Comparison of ENCODE assay signal across 28 mouse cellular contexts in the genomic region with DNA sequence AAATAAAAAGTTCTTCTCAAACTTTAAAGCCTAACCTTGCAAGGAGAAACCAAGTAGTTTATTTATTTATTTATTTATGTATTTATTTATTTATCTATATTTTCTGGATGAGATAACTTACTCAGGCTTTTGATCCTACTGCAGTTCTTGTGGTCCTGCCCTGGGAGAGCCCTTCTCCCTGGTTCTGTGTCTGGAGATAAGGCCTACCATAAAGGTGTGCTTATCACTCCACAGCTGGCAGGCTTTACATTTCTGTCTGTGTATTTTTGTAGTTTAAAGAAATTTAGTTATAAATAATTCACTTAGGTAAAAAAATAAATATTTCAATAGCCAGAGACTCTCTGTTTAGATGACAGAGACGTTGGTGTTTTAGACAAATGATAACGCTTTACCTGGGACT.
DNase-seq lines count a peak whose midpoint lies in the region; ATAC-seq and TF ChIP-seq lines count a peak whose summit lies in the region.
"Had no signal": no experiment of that assay in that cellular context is flagged by ENCODE, and none has a peak within 500 bp of the region (broad histone marks: within the 10 kb centered on the region; RNA-seq: fewer than 3 reads in every experiment).

No protein-coding gene starts in this region.

- peak; percentile 63 to 71 for TF ChIP-seq EP300 in MEL (IDR thresholded peaks at IDR 0.05; ENCODE audit: low read depth in 1 of 2, low read length in 2 of 2)

- no peak overlapping the region for H3K9ac ChIP-seq in MEL (ENCODE audit: control insufficient read depth, low read depth, low read length, poor library complexity, severe bottlenecking)
- no peak overlapping the region for H3K9ac ChIP-seq in liver, embryonic 13.5 days
- no peak overlapping the region for H3K9ac ChIP-seq in liver, embryonic 16.5 days (ENCODE audit: low read depth, low read length)
- no peak overlapping the region for H3K9ac ChIP-seq in intestine, embryonic 16.5 days (ENCODE audit: low read depth, low read length)
- H3K9ac ChIP-seq: embryonic facial prominence, embryonic 12.5 days; embryonic facial prominence, embryonic 15.5 days; forebrain, postnatal 0 days; heart, embryonic 12.5 days; heart, embryonic 15.5 days; hindbrain, embryonic 13.5 days had no signal

- no peak overlapping the region for H3K4me2 ChIP-seq in liver, embryonic 13.5 days
- no peak overlapping the region for H3K4me2 ChIP-seq in liver, embryonic 16.5 days (ENCODE audit: low read depth, low read length)
- H3K4me2 ChIP-seq in intestine, embryonic 16.5 days (ENCODE audit: low read depth, low read length), result no peak overlapping the region
- H3K4me2 ChIP-seq: embryonic facial prominence, embryonic 12.5 days; embryonic facial prominence, embryonic 15.5 days; heart, embryonic 12.5 days; heart, embryonic 15.5 days; hindbrain, embryonic 13.5 days had no signal

- DNase-seq in G1E (ENCODE audit: low spot score) (no peak), MEL (ENCODE audit: low read depth, low spot score) (peak; percentile 41)
- DNase-seq in liver, embryonic 13.5 days, result no peak
- DNase-seq in urinary bladder, postnatal 36 days (ENCODE audit: low spot score in 2 of 2), result no peak
- DNase-seq in left cerebral cortex, adult 9 months (ENCODE audit: low spot score in 2 of 2), result no peak
- DNase-seq: adrenal gland, postnatal 10 days; adrenal gland, postnatal 36 days; cerebellum, adult 11 months; cerebellum, adult 2 months; cerebellum, adult 9-11 months; cerebellum, postnatal 25 days; forebrain, postnatal 0 days; gastrocnemius, postnatal 25 days; heart, adult 18-20 months; heart, postnatal 10 days; heart, postnatal 36 days had no signal

- no peaks in the 10 kb centered on the region for H3K4me1 ChIP-seq in G1E (ENCODE audit: insufficient read depth, low read depth, low read length)
- no peaks in the 10 kb centered on the region; a peak in 1 of 4 replicates for H3K4me1 ChIP-seq in MEL (ENCODE audit: control insufficient read depth in 1 of 2, insufficient read depth in 2 of 2, low read length in 2 of 2)
- H3K4me1 ChIP-seq in liver, embryonic 13.5 days (replicated peaks), result no peaks in the 10 kb centered on the region
- no peaks in the 10 kb centered on the region for H3K4me1 ChIP-seq in liver, embryonic 16.5 days (ENCODE audit: control insufficient read depth, low read depth, low read length)
- H3K4me1 ChIP-seq in intestine, embryonic 16.5 days (ENCODE audit: control insufficient read depth, insufficient read depth, low read length), result no peaks in the 10 kb centered on the region
- H3K4me1 ChIP-seq: embryonic facial prominence, embryonic 15.5 days; heart, embryonic 12.5 days; heart, embryonic 15.5 days had no signal

- TF ChIP-seq CTCF in G1E (IDR thresholded peaks at IDR 0.05; ENCODE audit: low read depth, low read length) (no peak), MEL (IDR thresholded peaks at IDR 0.05 in 2 of 3, conservative IDR thresholded peaks at IDR 0.05 in 1 of 3; ENCODE audit: control insufficient read depth in 1 of 3, insufficient read depth in 1 of 3, low read depth in 2 of 3, low read length in 3 of 3, poor library complexity in 1 of 3, severe bottlenecking in 1 of 3) (no peak)

- TF ChIP-seq POLR2A in MEL (IDR thresholded peaks at IDR 0.05; ENCODE audit: control insufficient read depth in 1 of 2, insufficient read depth in 1 of 2, low read depth in 1 of 2, low read length in 2 of 2, poor library complexity in 1 of 2), result no peak

- peaks cover 5% of the 10 kb centered on the region for H3K9me3 ChIP-seq in G1E (replicated peaks)
- H3K9me3 ChIP-seq in MEL (replicated peaks; ENCODE audit: insufficient read depth, low read length), result no peaks in the 10 kb centered on the region
- H3K9me3 ChIP-seq in liver, embryonic 13.5 days (replicated peaks), result no peaks in the 10 kb centered on the region
- no peaks in the 10 kb centered on the region for H3K9me3 ChIP-seq in liver, embryonic 16.5 days (replicated peaks; ENCODE audit: control insufficient read depth, low read length)
- no peaks in the 10 kb centered on the region for H3K9me3 ChIP-seq in intestine, embryonic 16.5 days (ENCODE audit: control insufficient read depth, low read length)
- H3K9me3 ChIP-seq: embryonic facial prominence, embryonic 12.5 days; embryonic facial prominence, embryonic 15.5 days; heart, embryonic 12.5 days; heart, embryonic 15.5 days; hindbrain, embryonic 10.5 days; hindbrain, embryonic 13.5 days had no signal

- H3K27ac ChIP-seq in MEL (ENCODE audit: control insufficient read depth, low read depth, low read length), result no peak overlapping the region
- no peak overlapping the region for H3K27ac ChIP-seq in liver, embryonic 13.5 days
- no peak overlapping the region for H3K27ac ChIP-seq in liver, embryonic 16.5 days (ENCODE audit: low read length)
- no peak overlapping the region for H3K27ac ChIP-seq in intestine, embryonic 16.5 days (ENCODE audit: low read length)
- H3K27ac ChIP-seq: embryonic facial prominence, embryonic 12.5 days; embryonic facial prominence, embryonic 15.5 days; heart, embryonic 15.5 days; hindbrain, embryonic 10.5 days; hindbrain, embryonic 13.5 days had no signal

- H3K27me3 ChIP-seq in G1E (ENCODE audit: insufficient read depth, low read length) (no peaks in the 10 kb centered on the region), MEL (ENCODE audit: control insufficient read depth in 1 of 2, insufficient read depth in 2 of 2, low read length in 2 of 2) (no peaks in the 10 kb centered on the region)
- H3K27me3 ChIP-seq in liver, embryonic 13.5 days, result no peaks in the 10 kb centered on the region
- no peaks in the 10 kb centered on the region for H3K27me3 ChIP-seq in liver, embryonic 16.5 days (ENCODE audit: control insufficient read depth, insufficient read depth, low read depth, low read length)
- no peaks in the 10 kb centered on the region for H3K27me3 ChIP-seq in intestine, embryonic 16.5 days (replicated peaks; ENCODE audit: control insufficient read depth, insufficient read depth, low read length)
- H3K27me3 ChIP-seq: embryonic facial prominence, embryonic 12.5 days; embryonic facial prominence, embryonic 15.5 days; heart, embryonic 12.5 days; heart, embryonic 15.5 days; hindbrain, embryonic 13.5 days had no signal

- H3K36me3 ChIP-seq in G1E (replicated peaks), result no peaks in the 10 kb centered on the region
- peaks cover 0 to 6% of the 10 kb centered on the region in 2 experiments; a peak in 1 of 4 replicates for H3K36me3 ChIP-seq in MEL (ENCODE audit: control insufficient read depth in 1 of 2, insufficient read depth in 2 of 2, low read length in 2 of 2)
- H3K36me3 ChIP-seq in liver, embryonic 13.5 days, result no peaks in the 10 kb centered on the region
- no peaks in the 10 kb centered on the region for H3K36me3 ChIP-seq in liver, embryonic 16.5 days (ENCODE audit: control insufficient read depth, insufficient read depth)
- no peaks in the 10 kb centered on the region for H3K36me3 ChIP-seq in intestine, embryonic 16.5 days (ENCODE audit: control insufficient read depth, insufficient read depth, low read length)
- H3K36me3 ChIP-seq: embryonic facial prominence, embryonic 12.5 days; embryonic facial prominence, embryonic 15.5 days; heart, embryonic 12.5 days; heart, embryonic 15.5 days; hindbrain, embryonic 10.5 days; hindbrain, embryonic 13.5 days had no signal

- H3K4me3 ChIP-seq in G1E (ENCODE audit: low read depth, low read length), result no peak overlapping the region
- no peak overlapping the region for H3K4me3 ChIP-seq in MEL (ENCODE audit: control insufficient read depth in 1 of 2, insufficient read depth in 1 of 2, low read depth in 2 of 2, low read length in 2 of 2)
- H3K4me3 ChIP-seq in liver, embryonic 13.5 days (replicated peaks), result no peak overlapping the region
- no peak overlapping the region for H3K4me3 ChIP-seq in liver, embryonic 16.5 days (ENCODE audit: low read depth, low read length)
- H3K4me3 ChIP-seq in intestine, embryonic 16.5 days (ENCODE audit: low read length), result no peak overlapping the region
- H3K4me3 ChIP-seq: embryonic facial prominence, embryonic 12.5 days; embryonic facial prominence, embryonic 15.5 days; heart, embryonic 12.5 days; heart, embryonic 15.5 days; hindbrain, embryonic 10.5 days; hindbrain, embryonic 13.5 days had no signal

- no peak for TF ChIP-seq RAD21 in MEL (IDR thresholded peaks at IDR 0.05; ENCODE audit: low read depth, low read length)

- ATAC-seq in G1E (ENCODE audit: extremely low read depth, insufficient number of reproducible peaks, low FRiP score, poor library complexity, severe bottlenecking), result peak; percentile 45; the same call in 1 of the 2 replicates
- peak; percentile 98 for ATAC-seq in liver, embryonic 13.5 days (ENCODE audit: low read depth)
- peak; percentile 97 for ATAC-seq in liver, embryonic 16.5 days (ENCODE audit: low read depth)
- no peak for ATAC-seq in intestine, embryonic 16.5 days
- ATAC-seq: CD4-positive, CD25-positive, alpha-beta regulatory T cell, adult 4 months; forebrain, embryonic 14.5 days; forebrain, postnatal 0 days; hindbrain, embryonic 16.5 days; Patski had no signal

- WGBS in liver, embryonic 13.5 days (ENCODE audit: insufficient replicate concordance), result 64% methylated on average over 2 of the region's 2 CpGs
- 62% methylated on average over 2 of the region's 2 CpGs for WGBS in liver, embryonic 16.5 days (ENCODE audit: insufficient replicate concordance)
- 66% methylated on average over 2 of the region's 2 CpGs for WGBS in intestine, embryonic 16.5 days

- no peaks in the 10 kb centered on the region for H3K79me2 ChIP-seq in MEL (ENCODE audit: control insufficient read depth, insufficient read depth, low read length, poor library complexity)

TF ChIP-seq in MEL, 35 proteins besides CTCF, POLR2A, EP300 and RAD21:
- peak; percentile 92 for TF ChIP-seq TCF12 (IDR thresholded peaks at IDR 0.05; ENCODE audit: low read depth, low read length)
- TF ChIP-seq ETS1 (IDR thresholded peaks at IDR 0.05; ENCODE audit: low read depth, low read length), result peak; percentile 57; the same call in 1 of the 2 replicates
- peak; percentile 77 for TF ChIP-seq GATA1 (IDR thresholded peaks at IDR 0.05; ENCODE audit: low read depth, low read length)
- TF ChIP-seq USF2 (IDR thresholded peaks at IDR 0.05; ENCODE audit: borderline replicate concordance in 1 of 2, insufficient read depth in 1 of 2, low read depth in 1 of 2, low read length in 2 of 2), result no peak
TF ChIP-seq in MEL: peak in this region for 3.
